Mouse (Mus musculus): ENCODE measurements at regions not wholly inside any gene's neighbourhood (a gene's known extent, or its start where the extent isn't known, plus 50 kb on each side); places are given as distances from the start of the nearest gene placed in this dataset.

- TF ChIP-seq CTCF (IDR thresholded peaks at IDR 0.05; ENCODE audit: control insufficient read depth, insufficient read depth, insufficient replicate concordance, low read depth, low read length) (no peak), POLR2A (IDR thresholded peaks at IDR 0.05; ENCODE audit: control insufficient read depth, low read depth, low read length) (no peak)
These were observed 517.1 kb upstream of the Tecrl start for GRCm38 (mm10) chr5:83872052-83872451.

All from testis, adult 2 months (tissue).